Mouse (Mus musculus): Measurements from ENCODE around the gene Gm20388.

DNA sequence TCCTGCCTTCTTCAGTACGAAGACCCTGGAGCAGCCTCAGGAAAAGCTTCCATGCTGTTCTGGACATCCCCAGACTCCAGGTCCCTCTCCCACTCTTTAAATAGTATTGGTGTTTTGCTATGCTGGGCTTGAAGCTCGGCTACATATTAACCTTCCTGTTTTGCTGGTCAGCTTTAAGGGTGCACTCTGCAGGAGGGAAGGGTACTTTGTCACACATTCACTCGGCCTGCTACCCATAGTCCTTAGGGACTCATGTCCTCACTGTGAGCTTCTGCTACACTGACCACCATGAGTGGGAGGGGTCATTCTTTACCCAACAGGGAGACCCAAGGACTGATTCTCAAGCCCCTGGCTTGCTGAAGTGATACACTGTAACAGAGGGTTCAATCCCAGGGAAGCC lies 2520.0 kb downstream of the Gm20388 start:
- TF ChIP-seq HCFC1 (IDR thresholded peaks at IDR 0.05; ENCODE audit: borderline replicate concordance, insufficient read depth, low read length) (no peak), MAFK (IDR thresholded peaks at IDR 0.05; ENCODE audit: insufficient read depth, low read depth, low read length) (no peak), CHD2 (IDR thresholded peaks at IDR 0.05; ENCODE audit: low read depth, low read length) (no peak)
